Mouse (Mus musculus): Measurements from ENCODE around the gene Nt5c. TPM values are rescaled to one million over a fixed set of nuclear protein-coding genes. Genes with fewer than 3 reads are reported as not detected.

The Nt5c gene
- polyA plus RNA-seq, 1 experiment = 43.2 TPM

DNA sequence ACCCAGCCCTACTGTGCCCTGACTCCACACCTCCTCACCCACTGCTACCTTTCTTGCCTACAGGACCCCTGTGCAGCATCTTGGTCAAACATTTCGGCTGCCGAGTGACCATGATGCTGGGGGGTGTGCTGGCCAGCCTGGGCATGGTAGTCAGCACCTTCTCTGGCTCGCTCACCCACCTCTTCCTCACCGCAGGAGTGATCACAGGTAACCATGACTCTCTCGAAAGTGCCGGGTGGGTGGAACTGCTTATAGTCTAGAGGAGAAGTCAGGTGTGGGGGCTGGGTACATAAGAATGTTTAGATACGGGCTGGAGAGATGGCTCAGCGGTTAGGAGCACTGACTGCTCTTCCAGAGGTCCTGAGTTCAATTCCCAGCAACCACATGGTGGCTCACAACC is 26.8 kb downstream of the Nt5c start:
- H3K36me3 ChIP-seq (ENCODE audit: control insufficient read depth, insufficient read depth, low read length, poor library complexity, severe bottlenecking) = no peaks in the 10 kb centered on the region
- H3K4me3 ChIP-seq (ENCODE audit: low read depth, low read length) = no peak overlapping the region
- TF ChIP-seq CTCF (IDR thresholded peaks at IDR 0.05; ENCODE audit: low read depth, low read length) (no peak), EP300 (IDR thresholded peaks at IDR 0.05; ENCODE audit: insufficient read depth, low read depth, low read length) (no peak)
- H3K27me3 ChIP-seq (ENCODE audit: control insufficient read depth, insufficient read depth, low read length, poor library complexity, severe bottlenecking) = no peaks in the 10 kb centered on the region
- H3K27ac ChIP-seq (ENCODE audit: insufficient read depth, low read length) = no peak overlapping the region
- no peak overlapping the region for H3K9ac ChIP-seq (ENCODE audit: low read depth, poor library complexity, severe bottlenecking)
- H3K4me1 ChIP-seq (ENCODE audit: control insufficient read depth, insufficient read depth, low read length) = peaks cover 17% of the 10 kb centered on the region
- no peaks in the 10 kb centered on the region for H3K9me3 ChIP-seq (replicated peaks; ENCODE audit: control insufficient read depth, insufficient read depth, low read length, poor library complexity, severe bottlenecking)

GRCm38 (mm10) chr11:115463397-115463796 is 28.3 kb downstream of the Nt5c start:
- Histone ChIP-seq H3K27me3 (ENCODE audit: control insufficient read depth, insufficient read depth, low read length, poor library complexity, severe bottlenecking) (no peaks in the 10 kb centered on the region), H3K36me3 (ENCODE audit: control insufficient read depth, insufficient read depth, low read length, poor library complexity, severe bottlenecking) (no peaks in the 10 kb centered on the region), H3K9me3 (replicated peaks; ENCODE audit: control insufficient read depth, insufficient read depth, low read length, poor library complexity, severe bottlenecking) (no peaks in the 10 kb centered on the region), H3K27ac (ENCODE audit: insufficient read depth, low read length) (no peak overlapping the region), H3K4me3 (ENCODE audit: low read depth, low read length) (no peak overlapping the region), H3K4me1 (ENCODE audit: control insufficient read depth, insufficient read depth, low read length) (peaks cover 17% of the 10 kb centered on the region), H3K9ac (ENCODE audit: low read depth, poor library complexity, severe bottlenecking) (no peak overlapping the region)
- TF ChIP-seq POLR2A (IDR thresholded peaks at IDR 0.05; ENCODE audit: insufficient read depth, low read length) (no peak), EP300 (IDR thresholded peaks at IDR 0.05; ENCODE audit: insufficient read depth, low read depth, low read length) (peak; percentile 79; the same call in 1 of the 2 replicates), CTCF (IDR thresholded peaks at IDR 0.05; ENCODE audit: low read depth, low read length) (no peak)

- TF ChIP-seq EP300 (IDR thresholded peaks at IDR 0.05; ENCODE audit: insufficient read depth, low read depth, low read length) (no peak), POLR2A (IDR thresholded peaks at IDR 0.05; ENCODE audit: insufficient read depth, low read length) (no peak), CTCF (IDR thresholded peaks at IDR 0.05; ENCODE audit: low read depth, low read length) (no peak)
- no peaks in the 10 kb centered on the region for H3K9me3 ChIP-seq (replicated peaks; ENCODE audit: control insufficient read depth, insufficient read depth, low read length, poor library complexity, severe bottlenecking)
- H3K9ac ChIP-seq (ENCODE audit: low read depth, poor library complexity, severe bottlenecking) = no peak within 1 kb of the TSS
- no peak within 1 kb of the TSS for H3K4me3 ChIP-seq (ENCODE audit: low read depth, low read length)
- no peaks in the 10 kb centered on the region for H3K27me3 ChIP-seq (ENCODE audit: control insufficient read depth, insufficient read depth, low read length, poor library complexity, severe bottlenecking)
- no peaks in the 10 kb centered on the region for H3K36me3 ChIP-seq (ENCODE audit: control insufficient read depth, insufficient read depth, low read length, poor library complexity, severe bottlenecking)
- H3K27ac ChIP-seq (ENCODE audit: insufficient read depth, low read length) = no peak within 1 kb of the TSS
- H3K4me1 ChIP-seq (ENCODE audit: control insufficient read depth, insufficient read depth, low read length) = peaks cover 17% of the 10 kb centered on the region
Measured at GRCm38 (mm10) chr11:115462243-115462891, 29.3 kb downstream of the Nt5c start, which contains the start of gene Slc16a5. TSS of gene Slc16a5 (plus strand) at chr11:115462474.

GRCm38 (mm10) chr11:115461846-115462242 is 29.8 kb downstream of the Nt5c start:
- TF ChIP-seq CTCF (IDR thresholded peaks at IDR 0.05; ENCODE audit: low read depth, low read length) (no peak), EP300 (IDR thresholded peaks at IDR 0.05; ENCODE audit: insufficient read depth, low read depth, low read length) (no peak), POLR2A (IDR thresholded peaks at IDR 0.05; ENCODE audit: insufficient read depth, low read length) (no peak)
- no peaks in the 10 kb centered on the region for H3K9me3 ChIP-seq (replicated peaks; ENCODE audit: control insufficient read depth, insufficient read depth, low read length, poor library complexity, severe bottlenecking)

DNA sequence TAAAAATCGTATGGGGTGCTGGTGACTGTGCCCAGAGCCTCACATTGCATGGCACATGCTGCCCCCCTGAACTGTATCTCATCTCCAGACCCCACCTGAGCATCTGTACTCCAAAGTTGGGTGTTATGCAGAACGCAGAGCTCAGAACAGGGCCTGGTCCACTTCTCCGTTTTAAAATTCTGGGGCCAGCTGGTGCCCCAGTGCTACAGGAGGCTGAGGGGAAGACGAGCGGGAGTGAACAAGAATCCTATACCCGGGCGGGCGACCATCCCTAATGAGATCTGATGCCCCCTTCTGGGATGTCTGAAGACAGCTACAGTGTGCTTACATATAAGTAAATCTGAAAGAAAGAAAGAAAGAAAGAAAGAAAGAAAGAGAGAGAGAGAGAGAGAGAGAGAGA is 30.7 kb downstream of the Nt5c start:
- peaks cover 17% of the 10 kb centered on the region for H3K4me1 ChIP-seq (ENCODE audit: control insufficient read depth, insufficient read depth, low read length)

More at GRCm38 (mm10) chr11:115461846-115462242, 29.8 kb downstream of the Nt5c start:
- Histone ChIP-seq H3K27me3 (ENCODE audit: control insufficient read depth, insufficient read depth, low read length, poor library complexity, severe bottlenecking) (no peaks in the 10 kb centered on the region), H3K4me1 (ENCODE audit: control insufficient read depth, insufficient read depth, low read length) (peaks cover 17% of the 10 kb centered on the region), H3K36me3 (ENCODE audit: control insufficient read depth, insufficient read depth, low read length, poor library complexity, severe bottlenecking) (no peaks in the 10 kb centered on the region), H3K9ac (ENCODE audit: low read depth, poor library complexity, severe bottlenecking) (no peak overlapping the region), H3K4me3 (ENCODE audit: low read depth, low read length) (no peak overlapping the region), H3K27ac (ENCODE audit: insufficient read depth, low read length) (no peak overlapping the region)

GRCm38 (mm10) chr11:115457405-115457804 is 34.3 kb downstream of the Nt5c start:
- H3K4me1 ChIP-seq (ENCODE audit: control insufficient read depth, insufficient read depth, low read length) = peaks cover 3% of the 10 kb centered on the region
- H3K4me3 ChIP-seq (ENCODE audit: low read depth, low read length) = no peak overlapping the region
- no peak for TF ChIP-seq CTCF (IDR thresholded peaks at IDR 0.05; ENCODE audit: low read depth, low read length)
- TF ChIP-seq POLR2A (IDR thresholded peaks at IDR 0.05; ENCODE audit: insufficient read depth, low read length) = no peak
- TF ChIP-seq EP300 (IDR thresholded peaks at IDR 0.05; ENCODE audit: insufficient read depth, low read depth, low read length) = no peak

More for the DNA sequence above, 30.7 kb downstream of the Nt5c start:
- Histone ChIP-seq H3K9me3 (replicated peaks; ENCODE audit: control insufficient read depth, insufficient read depth, low read length, poor library complexity, severe bottlenecking) (no peaks in the 10 kb centered on the region), H3K4me3 (ENCODE audit: low read depth, low read length) (no peak overlapping the region), H3K27ac (ENCODE audit: insufficient read depth, low read length) (no peak overlapping the region), H3K27me3 (ENCODE audit: control insufficient read depth, insufficient read depth, low read length, poor library complexity, severe bottlenecking) (no peaks in the 10 kb centered on the region), H3K36me3 (ENCODE audit: control insufficient read depth, insufficient read depth, low read length, poor library complexity, severe bottlenecking) (no peaks in the 10 kb centered on the region), H3K9ac (ENCODE audit: low read depth, poor library complexity, severe bottlenecking) (no peak overlapping the region)
- TF ChIP-seq CTCF (IDR thresholded peaks at IDR 0.05; ENCODE audit: low read depth, low read length) = no peak
- no peak for TF ChIP-seq POLR2A (IDR thresholded peaks at IDR 0.05; ENCODE audit: insufficient read depth, low read length)
- no peak for TF ChIP-seq EP300 (IDR thresholded peaks at IDR 0.05; ENCODE audit: insufficient read depth, low read depth, low read length)

More at GRCm38 (mm10) chr11:115457405-115457804, 34.3 kb downstream of the Nt5c start:
- Histone ChIP-seq H3K36me3 (ENCODE audit: control insufficient read depth, insufficient read depth, low read length, poor library complexity, severe bottlenecking) (no peaks in the 10 kb centered on the region), H3K9me3 (replicated peaks; ENCODE audit: control insufficient read depth, insufficient read depth, low read length, poor library complexity, severe bottlenecking) (no peaks in the 10 kb centered on the region), H3K9ac (ENCODE audit: low read depth, poor library complexity, severe bottlenecking) (no peak overlapping the region), H3K27ac (ENCODE audit: insufficient read depth, low read length) (no peak overlapping the region), H3K27me3 (ENCODE audit: control insufficient read depth, insufficient read depth, low read length, poor library complexity, severe bottlenecking) (no peaks in the 10 kb centered on the region)

All from ES-Bruce4 (cell line).